Mouse (Mus musculus) testis, adult 2 months (tissue): Measurements from ENCODE around the gene Stard9.

Source experiments
- CTCF ChIP-seq: fragments of 200-500 bp; IDR thresholded peaks from 2 replicates; pipeline ENCODE4 v1.5.1; 2012; ENCODE audit warnings: low read depth, mild to moderate bottlenecking, inconsistent platforms, low read length, moderate library complexity; ENCODE audit not compliant: control insufficient read depth, insufficient read depth, insufficient replicate concordance
- POLR2A ChIP-seq: fragments of 200-500 bp; IDR thresholded peaks from 2 replicates; pipeline ENCODE4 v1.6.1; 2012; ENCODE audit warnings: low read depth, mild to moderate bottlenecking, inconsistent platforms, low read length, moderate library complexity; ENCODE audit not compliant: control insufficient read depth

DNA sequence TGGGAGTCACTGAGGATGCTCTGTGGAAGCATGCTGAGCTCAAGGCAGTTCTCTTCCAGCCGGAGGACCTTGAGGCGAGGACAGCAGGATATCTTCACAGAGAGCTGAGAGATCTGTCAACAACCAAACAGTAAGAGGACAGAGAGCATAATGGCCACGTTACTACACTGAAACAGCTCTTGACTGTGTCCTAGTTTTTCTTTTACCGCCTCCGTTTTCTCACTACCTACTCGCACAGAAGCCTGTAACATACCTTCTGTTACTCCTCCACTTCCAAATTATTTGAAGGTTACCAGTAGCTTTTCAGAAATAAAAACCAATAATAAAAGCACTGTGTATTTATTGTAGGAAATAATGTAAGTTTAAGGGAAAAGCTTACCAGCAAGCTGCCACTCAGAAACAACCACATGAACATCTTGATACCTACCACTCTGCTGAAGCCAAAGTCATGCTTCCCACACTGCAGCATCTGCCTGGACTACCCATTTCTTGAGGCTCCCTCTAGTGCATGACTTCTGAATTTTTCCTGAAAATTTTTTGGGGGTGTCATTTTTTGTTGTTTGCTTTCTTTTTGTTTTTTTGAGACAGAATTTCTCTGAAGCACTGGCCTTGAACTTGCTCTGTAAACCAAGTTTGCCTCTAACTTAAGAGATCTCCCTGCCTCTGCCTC lies 22.8 kb upstream of the Stard9 start:
- TF ChIP-seq POLR2A (no peak), CTCF (no peak)
